9 mouse cellular contexts compared by ENCODE assay signal in the genomic region with DNA sequence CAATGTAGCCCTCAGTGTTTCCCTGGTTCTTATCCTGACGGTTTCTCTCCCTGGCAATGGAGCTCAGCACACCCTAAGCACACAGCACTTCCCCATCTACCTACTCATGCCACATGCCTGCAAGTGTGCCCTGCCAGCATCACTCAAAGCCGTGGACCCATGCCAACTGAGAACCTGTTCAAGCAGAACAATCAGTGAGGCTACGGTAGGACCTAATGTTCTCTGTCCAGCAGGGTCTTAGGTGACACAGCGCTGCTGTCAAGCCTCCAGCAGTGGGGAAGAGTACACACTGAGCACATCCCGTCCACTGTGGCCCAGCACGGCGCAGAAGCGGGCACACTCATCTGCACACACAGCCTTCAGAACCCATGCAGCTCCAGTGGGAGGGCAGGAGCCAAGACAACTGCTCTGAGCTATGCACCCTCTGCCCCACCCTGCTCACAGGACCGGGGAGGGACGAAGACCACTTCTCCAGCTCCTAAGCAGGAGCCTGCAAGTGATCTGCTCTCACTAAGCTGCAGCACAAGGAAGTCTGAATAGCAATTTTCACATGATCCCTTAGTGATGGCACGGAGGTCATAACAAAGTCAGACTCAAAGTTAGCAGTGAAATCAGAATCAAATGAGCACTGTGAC. TPM values are rescaled to one million over a fixed set of nuclear protein-coding genes. Genes with fewer than 3 reads are reported as not detected.
DNase-seq lines count a peak whose midpoint lies in the region; ATAC-seq and TF ChIP-seq lines count a peak whose summit lies in the region.
"Had no signal": no experiment of that assay in that cellular context is flagged by ENCODE, and none has a peak within 500 bp of the region (broad histone marks: within the 10 kb centered on the region; RNA-seq: fewer than 3 reads in every experiment).

No protein-coding gene starts in this region.

- no peaks in the 10 kb centered on the region; the same call in 1 of the 2 replicates for H3K4me1 ChIP-seq in hindbrain, postnatal 0 days (ENCODE audit: insufficient read depth, low read length)
- no peaks in the 10 kb centered on the region for H3K4me1 ChIP-seq in hindbrain, embryonic 10.5 days (replicated peaks)
- peaks cover 5 to 13% of the 10 kb centered on the region in 2 experiments; a peak in 3 of 4 replicates for H3K4me1 ChIP-seq in heart, embryonic 14.5 days (ENCODE audit: control insufficient read depth in 2 of 2, insufficient read depth in 2 of 2, low read length in 2 of 2)
- peaks cover 2% of the 10 kb centered on the region; the same call in 1 of the 2 replicates for H3K4me1 ChIP-seq in liver, postnatal 0 days (ENCODE audit: insufficient read depth)
- H3K4me1 ChIP-seq: embryonic facial prominence, embryonic 12.5 days had no signal

- no peak overlapping the region for H3K9ac ChIP-seq in hindbrain, postnatal 0 days (replicated peaks; ENCODE audit: low read length)
- peak overlapping the region; percentile 36; the same call in 1 of the 2 replicates for H3K9ac ChIP-seq in heart, embryonic 14.5 days (ENCODE audit: low read length)
- no peak overlapping the region for H3K9ac ChIP-seq in liver, postnatal 0 days (replicated peaks)
- H3K9ac ChIP-seq: embryonic facial prominence, embryonic 12.5 days had no signal

- 67% methylated on average over 11 of the region's 11 CpGs for WGBS in hindbrain, postnatal 0 days
- WGBS in hindbrain, embryonic 10.5 days = 94% methylated on average over 11 of the region's 11 CpGs
- WGBS in heart, embryonic 14.5 days = 66% methylated on average over 11 of the region's 11 CpGs
- WGBS in liver, postnatal 0 days (ENCODE audit: insufficient replicate concordance) = 82% methylated on average over 11 of the region's 11 CpGs

- no peak overlapping the region for H3K4me2 ChIP-seq in hindbrain, postnatal 0 days (ENCODE audit: low read depth, low read length)
- H3K4me2 ChIP-seq in heart, embryonic 14.5 days (ENCODE audit: low read length) = no peak overlapping the region
- H3K4me2 ChIP-seq in liver, postnatal 0 days (ENCODE audit: low read depth, low read length) = no peak overlapping the region
- H3K4me2 ChIP-seq: embryonic facial prominence, embryonic 12.5 days had no signal

- TF ChIP-seq CTCF in hindbrain, postnatal 0 days (IDR thresholded peaks at IDR 0.05; ENCODE audit: low read depth) = no peak
- no peak for TF ChIP-seq CTCF in liver, postnatal 0 days (IDR thresholded peaks at IDR 0.05; ENCODE audit: low read depth)

- H3K27me3 ChIP-seq in hindbrain, postnatal 0 days (ENCODE audit: insufficient read depth, low read length) = no peaks in the 10 kb centered on the region
- H3K27me3 ChIP-seq in hindbrain, embryonic 10.5 days (ENCODE audit: insufficient read depth, poor library complexity, severe bottlenecking) = no peaks in the 10 kb centered on the region
- no peaks in the 10 kb centered on the region for H3K27me3 ChIP-seq in heart, embryonic 14.5 days (ENCODE audit: control insufficient read depth, insufficient read depth, low read length)
- H3K27me3 ChIP-seq in liver, postnatal 0 days (ENCODE audit: insufficient read depth, low read length) = no peaks in the 10 kb centered on the region
- H3K27me3 ChIP-seq: embryonic facial prominence, embryonic 12.5 days had no signal

- DNase-seq in hindbrain, postnatal 0 days (ENCODE audit: low spot score) = peak; percentile 70
- DNase-seq in hindbrain, embryonic 10.5 days (ENCODE audit: low spot score) = no peak
- DNase-seq in cerebellum, adult 18-20 months = peak; percentile 81 to 85
- DNase-seq in liver, postnatal 0 days = no peak
- no peak for DNase-seq in thymus, postnatal 14 days
- no peak for DNase-seq in spleen, postnatal 36 days (ENCODE audit: low spot score in 2 of 2)
- DNase-seq in right cerebral cortex, adult 18-20 months = no peak

- H3K9me3 ChIP-seq in hindbrain, postnatal 0 days (ENCODE audit: low read length) = no peaks in the 10 kb centered on the region
- no peaks in the 10 kb centered on the region for H3K9me3 ChIP-seq in hindbrain, embryonic 10.5 days
- H3K9me3 ChIP-seq in heart, embryonic 14.5 days (ENCODE audit: control insufficient read depth, low read length) = no peaks in the 10 kb centered on the region
- H3K9me3 ChIP-seq in liver, postnatal 0 days (ENCODE audit: low read length) = no peaks in the 10 kb centered on the region
- H3K9me3 ChIP-seq: embryonic facial prominence, embryonic 12.5 days had no signal

- peaks cover 38% of the 10 kb centered on the region for H3K36me3 ChIP-seq in hindbrain, postnatal 0 days (ENCODE audit: insufficient read depth, low read length)
- H3K36me3 ChIP-seq in hindbrain, embryonic 10.5 days = peaks cover 86% of the 10 kb centered on the region
- H3K36me3 ChIP-seq in heart, embryonic 14.5 days (ENCODE audit: control insufficient read depth, insufficient read depth, low read length) = peaks cover 91% of the 10 kb centered on the region
- peaks cover 61% of the 10 kb centered on the region for H3K36me3 ChIP-seq in liver, postnatal 0 days (replicated peaks; ENCODE audit: insufficient read depth, low read length)

- no peak overlapping the region for H3K4me3 ChIP-seq in hindbrain, postnatal 0 days (ENCODE audit: low read length)
- H3K4me3 ChIP-seq in hindbrain, embryonic 10.5 days = no peak overlapping the region
- H3K4me3 ChIP-seq in heart, embryonic 14.5 days (ENCODE audit: control insufficient read depth in 1 of 2, insufficient read depth in 1 of 2, low read depth in 1 of 2, low read length in 2 of 2) = no peak overlapping the region
- no peak overlapping the region for H3K4me3 ChIP-seq in liver, postnatal 0 days (ENCODE audit: low read depth, low read length)
- H3K4me3 ChIP-seq: embryonic facial prominence, embryonic 12.5 days had no signal

- peak; percentile 75 for ATAC-seq in hindbrain, postnatal 0 days
- peak; percentile 51 for ATAC-seq in heart, embryonic 14.5 days (ENCODE audit: insufficient number of reproducible peaks, insufficient read depth, low FRiP score, low read depth)
- ATAC-seq in liver, postnatal 0 days = no peak; the same call in 1 of the 2 replicates

- no peak for TF ChIP-seq EP300 in liver, postnatal 0 days (IDR thresholded peaks at IDR 0.05; ENCODE audit: low read depth)

- peak overlapping the region; percentile 45; the same call in 1 of the 2 replicates for H3K27ac ChIP-seq in hindbrain, postnatal 0 days
- H3K27ac ChIP-seq in hindbrain, embryonic 10.5 days = no peak overlapping the region
- peak overlapping the region; percentile 20 to 81 for H3K27ac ChIP-seq in heart, embryonic 14.5 days (replicated peaks in 1 of 2; ENCODE audit: control insufficient read depth in 1 of 2, insufficient read depth in 1 of 2, low read depth in 2 of 2, low read length in 2 of 2)
- peak overlapping the region; percentile 6; the same call in 1 of the 2 replicates for H3K27ac ChIP-seq in liver, postnatal 0 days (ENCODE audit: low read depth)
- H3K27ac ChIP-seq: embryonic facial prominence, embryonic 12.5 days had no signal

RNA-seq across cellular contexts. Expression of gene Sec31a, which starts 46.1 kb away (rescaled TPM):
- total RNA-seq in hindbrain, postnatal 0 days (2014; rRNA removed) = 165 and 209 TPM in 2 replicates
- 69.3 and 73.8 TPM in 2 replicates for polyA plus RNA-seq in hindbrain, postnatal 0 days (2015; fragmentation: Nextera tagmentation; extraction: Ambion mirVana)
- 108 and 114 TPM in 2 replicates for polyA plus RNA-seq in hindbrain, embryonic 10.5 days (2016; fragmentation: Nextera tagmentation; extraction: Ambion mirVana)
- polyA plus RNA-seq in heart, embryonic 14.5 days (2014; fragmentation: Nextera tagmentation; extraction: Ambion mirVana) = 139 and 148 TPM in 2 replicates
- 54.7 and 55.1 TPM in 2 replicates for polyA plus RNA-seq in liver, postnatal 0 days (2015; fragmentation: Nextera tagmentation; extraction: Ambion mirVana)

Comparison
In these comparisons a context has a peak if more than half of its experiments do, and no peak if none do; other contexts are left out.
1. DNase-seq: peak in hindbrain, postnatal 0 days (single experiment) and cerebellum, adult 18-20 months (2 of 2); none in hindbrain, embryonic 10.5 days (single experiment), liver, postnatal 0 days (single experiment), thymus, postnatal 14 days (single experiment), spleen, postnatal 36 days (0 of 2) and right cerebral cortex, adult 18-20 months (single experiment).